Mouse (Mus musculus) embryo, embryonic 9.5 days (tissue): ENCODE measurements around the gene Slc9a9.

Experiments used
- DNase-seq: peaks from one replicate; pipeline ENCODE4 v3.0.0-alpha.2; 2017; ENCODE audit errors: extremely low spot score

Slc9a9 gene

GRCm38 (mm10) chr9:95151746-95152145 is 482.0 kb downstream of the Slc9a9 start:
- no peak for DNase-seq

GRCm38 (mm10) chr9:95153966-95154365 is 484.3 kb downstream of the Slc9a9 start:
- DNase-seq: no peak

GRCm38 (mm10) chr9:95157948-95158347 is 488.2 kb downstream of the Slc9a9 start:
- DNase-seq: no peak

GRCm38 (mm10) chr9:95158916-95159315 is 489.2 kb downstream of the Slc9a9 start:
- DNase-seq: no peak

- DNase-seq: no peak
Measured at GRCm38 (mm10) chr9:95160575-95161300, 491.0 kb downstream of the Slc9a9 start.

GRCm38 (mm10) chr9:95161699-95162098 is 492.0 kb downstream of the Slc9a9 start:
- no peak for DNase-seq

GRCm38 (mm10) chr9:95166224-95166623 is 496.5 kb downstream of the Slc9a9 start:
- DNase-seq: no peak

- no peak for DNase-seq
Measured at GRCm38 (mm10) chr9:95167806-95168205, 498.1 kb downstream of the Slc9a9 start.

GRCm38 (mm10) chr9:95168487-95169008 is 498.8 kb downstream of the Slc9a9 start:
- no peak for DNase-seq

GRCm38 (mm10) chr9:95178170-95178569 is 508.5 kb downstream of the Slc9a9 start:
- no peak for DNase-seq

- no peak for DNase-seq
Measured at GRCm38 (mm10) chr9:95180005-95180404, 510.3 kb downstream of the Slc9a9 start.

- no peak for DNase-seq
Measured at GRCm38 (mm10) chr9:95180569-95180968, 510.9 kb downstream of the Slc9a9 start.

GRCm38 (mm10) chr9:95181241-95182043 is 511.7 kb downstream of the Slc9a9 start:
- no peak for DNase-seq

- DNase-seq: no peak
Measured at GRCm38 (mm10) chr9:95182272-95182671, 512.6 kb downstream of the Slc9a9 start.

GRCm38 (mm10) chr9:95184453-95184852 is 514.7 kb downstream of the Slc9a9 start:
- no peak for DNase-seq

GRCm38 (mm10) chr9:95185840-95186239 is 516.1 kb downstream of the Slc9a9 start:
- DNase-seq: no peak

GRCm38 (mm10) chr9:95186386-95187289 is 516.9 kb downstream of the Slc9a9 start:
- no peak for DNase-seq

GRCm38 (mm10) chr9:95188362-95189217 is 518.9 kb downstream of the Slc9a9 start:
- no peak for DNase-seq

GRCm38 (mm10) chr9:95189218-95189605 is 519.5 kb downstream of the Slc9a9 start:
- DNase-seq: no peak

GRCm38 (mm10) chr9:95191442-95191841 is 521.7 kb downstream of the Slc9a9 start:
- DNase-seq: no peak
